Mouse (Mus musculus) hindbrain, postnatal 0 days (tissue): ENCODE data around the gene Zfp385c. TPM values are rescaled to one million over a fixed set of nuclear protein-coding genes. Genes with fewer than 3 reads are reported as not detected.

Source experiments
- ATAC-seq: fragments of 200-750 bp; cut with Nextera tagmentation; 2 replicates; pipeline ENCODE4 v1.8.0; 2017; ENCODE audit warnings: mild to moderate bottlenecking, moderate TSS enrichment, moderate library complexity
- DNase-seq: peaks from one replicate; pipeline ENCODE4 v3.0.0-alpha.2; 2015; ENCODE audit warnings: low spot score
- H3K27ac ChIP-seq: fragments of 300-500 bp; sonication (generic); 2 replicates; pipeline ENCODE4 v1.5.1; 2014; ENCODE audit warnings: mild to moderate bottlenecking
- H3K27me3 ChIP-seq: fragments of 300-500 bp; sonication (generic); 2 replicates; pipeline ENCODE4 v1.6.1; 2014; ENCODE audit warnings: low read length, mixed read lengths; ENCODE audit not compliant: insufficient read depth
- H3K36me3 ChIP-seq: fragments of 300-500 bp; sonication (generic); 2 replicates; pipeline ENCODE4 v1.6.1; 2014; ENCODE audit warnings: low read length, mixed read lengths; ENCODE audit not compliant: insufficient read depth
- H3K4me1 ChIP-seq: fragments of 300-500 bp; sonication (generic); 2 replicates; pipeline ENCODE4 v1.6.1; 2014; ENCODE audit warnings: antibody characterized with exemption, low read length, mixed read lengths; ENCODE audit not compliant: insufficient read depth
- H3K4me2 ChIP-seq: fragments of 300-500 bp; sonication (generic); 2 replicates; pipeline ENCODE4 v1.6.1; 2014; ENCODE audit warnings: low read depth, mild to moderate bottlenecking, low read length, moderate library complexity, mixed read lengths
- H3K4me3 ChIP-seq: fragments of 300-500 bp; sonication (generic); 2 replicates; pipeline ENCODE4 v1.5.1; 2014; ENCODE audit warnings: low read length
- H3K9ac ChIP-seq: fragments of 300-500 bp; sonication (generic); replicated peaks from 2 replicates; pipeline ENCODE4 v1.6.1; 2014; ENCODE audit warnings: mild to moderate bottlenecking, low read length, moderate library complexity, mixed read lengths
- H3K9me3 ChIP-seq: fragments of 300-500 bp; sonication (generic); 2 replicates; pipeline ENCODE4 v1.6.1; 2016; ENCODE audit warnings: low read length, mixed read lengths
- CTCF ChIP-seq: IDR thresholded peaks from 2 replicates; pipeline ENCODE4 v1.5.1; 2016; ENCODE audit warnings: antibody characterized with exemption, control low read depth, low read depth
- WGBS: fragments of 180-500 bp; shearing (Covaris S2); extraction: QIAGEN DNeasy Blood & Tissue Kit; methylation state at CpG from one replicate; pipeline ENCODE4 v1.1.7; 2014; 5-methylcytosine and 5-hydroxymethylcytosine counted together
- polyA plus RNA-seq: library from polyadenylated mRNA; unstranded; fragments of >200 nt; fragmentation: Nextera tagmentation; extraction: Ambion mirVana; gene quantifications from 2 replicates; pipeline ENCODE4 v1.2.1, GENCODE M21; 2015
- total RNA-seq: library from RNA; depleted of rRNA; stranded (reverse); fragments of >200 nt; gene quantifications from 2 replicates; pipeline ENCODE4 v1.2.3, GENCODE M21; 2014

The Zfp385c gene
- total and polyA plus RNA-seq, 2 experiments from 2014 or later: 9.8 to 10.0 TPM

DNA sequence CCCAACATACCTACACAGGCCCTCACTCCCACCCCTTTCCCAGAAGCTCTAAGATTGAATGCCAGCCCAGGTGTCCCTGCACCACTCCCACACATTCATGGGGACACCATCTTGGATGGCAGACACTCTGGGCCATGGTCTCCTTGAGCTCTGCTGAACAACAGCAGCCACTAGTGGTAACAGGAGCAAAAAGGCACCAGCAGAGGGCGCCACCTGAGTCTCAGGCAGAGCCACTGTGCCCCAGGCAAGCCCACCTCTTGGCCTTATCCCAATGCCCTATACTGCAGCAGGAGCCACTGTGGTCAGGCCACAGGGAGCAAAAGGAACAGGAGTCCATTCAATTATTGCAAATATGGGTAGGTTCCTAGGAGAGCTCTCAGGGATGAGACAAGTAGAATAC, 46.0 kb downstream of the Zfp385c start:
- Histone ChIP-seq H3K4me3 (no peak overlapping the region), H3K4me2 (no peak overlapping the region), H3K27me3 (0 out of 2 replicates have a peak, but pooled peaks cover 5% of the 10 kb centered on the region), H3K4me1 (peaks cover 3% of the 10 kb centered on the region; the same call in 1 of the 2 replicates), H3K9ac (no peak overlapping the region), H3K9me3 (no peaks in the 10 kb centered on the region), H3K27ac (no peak overlapping the region), H3K36me3 (no peaks in the 10 kb centered on the region)
- peak; percentile 77 for TF ChIP-seq CTCF
- DNase-seq: peak; percentile 60
- ATAC-seq: 0 out of 2 replicates have a peak, but pooled peaks have one; percentile 59
- WGBS: 6% methylated on average over 1 of the region's 1 CpGs

- no peaks in the 10 kb centered on the region for H3K9me3 ChIP-seq
- H3K27ac ChIP-seq: no peak overlapping the region
- no peaks in the 10 kb centered on the region for H3K36me3 ChIP-seq
- no peak overlapping the region for H3K9ac ChIP-seq
- TF ChIP-seq CTCF: no peak
- no peak overlapping the region for H3K4me2 ChIP-seq
- peaks cover 13% of the 10 kb centered on the region for H3K4me1 ChIP-seq
- H3K4me3 ChIP-seq: no peak overlapping the region
- 46% methylated on average over 15 of the region's 15 CpGs for WGBS
- no peak for ATAC-seq
- peak; percentile 32 for DNase-seq
- no peaks in the 10 kb centered on the region for H3K27me3 ChIP-seq
Measured at GRCm38 (mm10) chr11:100643612-100644575, 48.4 kb downstream of the Zfp385c start.

- Histone ChIP-seq H3K4me3 (peak overlapping the region; percentile 37), H3K9me3 (no peaks in the 10 kb centered on the region), H3K4me2 (peak overlapping the region; percentile 72), H3K27ac (peak overlapping the region; percentile 54; the same call in 1 of the 2 replicates), H3K27me3 (no peaks in the 10 kb centered on the region), H3K9ac (peak overlapping the region; percentile 49), H3K36me3 (no peaks in the 10 kb centered on the region), H3K4me1 (peaks cover 13% of the 10 kb centered on the region)
- peak; percentile 83 for DNase-seq
- ATAC-seq: peak; percentile 80
- TF ChIP-seq CTCF: peak; percentile 74
- 6% methylated on average over 52 of the region's 52 CpGs for WGBS
Measured at GRCm38 (mm10) chr11:100640159-100640906, 51.9 kb downstream of the Zfp385c start.

DNA sequence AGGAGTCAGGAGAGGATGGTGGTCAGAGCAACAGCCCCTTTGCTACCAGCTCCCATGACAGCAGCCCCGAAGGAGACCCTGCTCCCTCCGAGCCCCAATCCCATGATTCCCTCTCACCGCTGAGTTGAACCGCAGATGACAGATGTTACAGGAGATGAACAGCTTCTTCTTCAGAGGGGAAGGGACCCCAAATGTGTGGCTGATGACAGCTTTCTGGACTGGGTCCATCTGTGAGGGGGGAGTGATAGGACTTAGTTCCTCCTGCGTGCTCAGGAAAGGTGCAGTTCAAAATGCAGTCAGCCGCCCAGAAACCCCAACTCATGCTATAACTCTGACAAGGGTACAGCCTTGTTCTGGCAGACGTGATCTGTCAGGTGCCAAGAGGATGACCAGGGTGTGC, 57.7 kb downstream of the Zfp385c start:
- Histone ChIP-seq H3K9me3 (no peaks in the 10 kb centered on the region), H3K27ac (no peak overlapping the region), H3K4me2 (no peak overlapping the region), H3K9ac (no peak overlapping the region), H3K36me3 (no peaks in the 10 kb centered on the region), H3K4me3 (no peak overlapping the region), H3K27me3 (no peaks in the 10 kb centered on the region), H3K4me1 (no peaks in the 10 kb centered on the region)
- no peak for TF ChIP-seq CTCF
- DNase-seq (no peak), ATAC-seq (no peak)
- WGBS: 65% methylated on average over 7 of the region's 7 CpGs

GRCm38 (mm10) chr11:100628862-100629352, 63.3 kb downstream of the Zfp385c start:
- ATAC-seq: peak; percentile 75
- DNase-seq: peak; percentile 69
- Histone ChIP-seq H3K27ac (peak overlapping the region; percentile 66), H3K9ac (0 out of 2 replicates have a peak overlapping the region, but pooled peaks have one; percentile 13), H3K27me3 (no peaks in the 10 kb centered on the region), H3K9me3 (no peaks in the 10 kb centered on the region), H3K36me3 (peaks cover 18% of the 10 kb centered on the region), H3K4me3 (no peak overlapping the region), H3K4me1 (peaks cover 6% of the 10 kb centered on the region; the same call in 1 of the 2 replicates), H3K4me2 (peak overlapping the region; percentile 4; the same call in 1 of the 2 replicates)
- TF ChIP-seq CTCF: no peak
- WGBS: 17% methylated on average over 13 of the region's 13 CpGs

GRCm38 (mm10) chr11:100628056-100628455, 64.2 kb downstream of the Zfp385c start:
- Histone ChIP-seq H3K4me1 (peaks cover 9% of the 10 kb centered on the region; the same call in 1 of the 2 replicates), H3K27ac (0 out of 2 replicates have a peak overlapping the region, but pooled peaks have one; percentile 66), H3K36me3 (peaks cover 18% of the 10 kb centered on the region), H3K4me2 (no peak overlapping the region), H3K4me3 (no peak overlapping the region), H3K27me3 (no peaks in the 10 kb centered on the region), H3K9ac (no peak overlapping the region), H3K9me3 (no peaks in the 10 kb centered on the region)
- TF ChIP-seq CTCF: no peak
- no peak for ATAC-seq
- no peak for DNase-seq
- WGBS: 88% methylated on average over 5 of the region's 5 CpGs
